Mouse (Mus musculus) layer of hippocampus, postnatal 10 days (tissue): ENCODE measurements around the gene Ccdc6. TPM values are rescaled to one million over a fixed set of nuclear protein-coding genes. Genes with fewer than 3 reads are reported as not detected.
A peak's percentile ranks its signal among the peaks of the same experiment; 100 is the strongest.

Experiments
- DNase-seq, 2 experiments: peaks; one replicate each; pipeline ENCODE4 v3.0.0; 2021; ENCODE audit warnings: low spot score in 2 of 2
- total RNA-seq, 2 experiments: library from RNA; stranded (reverse); gene quantifications; 2 replicates each; pipeline ENCODE4 v1.2.3; 2021

Ccdc6 gene
- total RNA-seq, 2 experiments from 2014 or later, result 68.3 to 73.0 TPM

GRCm38 (mm10) chr10:70165877-70166276 lies 69.0 kb downstream of the Ccdc6 start:
- DNase-seq, result no peak

- no peak for DNase-seq
These were observed 69.5 kb downstream of the Ccdc6 start for GRCm38 (mm10) chr10:70166427-70166826.

GRCm38 (mm10) chr10:70167625-70168024 lies 70.7 kb downstream of the Ccdc6 start:
- no peak for DNase-seq

GRCm38 (mm10) chr10:70168396-70168795 lies 71.5 kb downstream of the Ccdc6 start:
- DNase-seq, result no peak

- peak in 1 of 2 experiments; percentile 27 for DNase-seq
These were observed 72.1 kb downstream of the Ccdc6 start for GRCm38 (mm10) chr10:70169044-70169443.

GRCm38 (mm10) chr10:70173314-70173713 lies 76.4 kb downstream of the Ccdc6 start:
- peak; percentile 63 to 75 for DNase-seq

- DNase-seq, result no peak
These were observed 77.7 kb downstream of the Ccdc6 start for GRCm38 (mm10) chr10:70174494-70175190.

GRCm38 (mm10) chr10:70180727-70181126 lies 83.8 kb downstream of the Ccdc6 start:
- DNase-seq, result no peak

- DNase-seq, result no peak
These were observed 84.5 kb downstream of the Ccdc6 start for GRCm38 (mm10) chr10:70181279-70181972.

GRCm38 (mm10) chr10:70183210-70184080 lies 86.5 kb downstream of the Ccdc6 start:
- peak in 1 of 2 experiments; percentile 38 for DNase-seq

GRCm38 (mm10) chr10:70186136-70186535 lies 89.2 kb downstream of the Ccdc6 start:
- peak; percentile 52 to 58 for DNase-seq

GRCm38 (mm10) chr10:70186586-70186985 lies 89.7 kb downstream of the Ccdc6 start:
- DNase-seq, result no peak

GRCm38 (mm10) chr10:70189864-70190263 lies 92.9 kb downstream of the Ccdc6 start:
- DNase-seq, result no peak

GRCm38 (mm10) chr10:70194283-70194682 lies 97.4 kb downstream of the Ccdc6 start:
- DNase-seq, result no peak

- no peak for DNase-seq
These were observed 98.4 kb downstream of the Ccdc6 start for GRCm38 (mm10) chr10:70195279-70195678.

GRCm38 (mm10) chr10:70195786-70196185 lies 98.9 kb downstream of the Ccdc6 start:
- no peak for DNase-seq

- no peak for DNase-seq
These were observed 99.7 kb downstream of the Ccdc6 start for GRCm38 (mm10) chr10:70196666-70197065.

- DNase-seq, result no peak
These were observed 100.7 kb downstream of the Ccdc6 start for GRCm38 (mm10) chr10:70197601-70198000.

- DNase-seq, result no peak
These were observed 101.1 kb downstream of the Ccdc6 start for GRCm38 (mm10) chr10:70198012-70198411.

- no peak for DNase-seq
These were observed 102.1 kb downstream of the Ccdc6 start for GRCm38 (mm10) chr10:70198951-70199463.

- DNase-seq, result no peak
These were observed 102.7 kb downstream of the Ccdc6 start for GRCm38 (mm10) chr10:70199466-70200210.
